Mouse (Mus musculus) cerebellum, adult 2 months (tissue): ENCODE measurements at regions not wholly inside any gene's neighbourhood (a gene's known extent, or its start where the extent isn't known, plus 50 kb on each side); places are given as distances from the start of the nearest gene placed in this dataset.

Source experiments
- CTCF ChIP-seq: fragments of 200-500 bp; IDR thresholded peaks from 2 replicates; pipeline ENCODE4 v1.5.1; 2011; ENCODE audit warnings: low read depth, mild to moderate bottlenecking, control low read depth, low read length, moderate library complexity, borderline replicate concordance; ENCODE audit not compliant: insufficient read depth
- POLR2A ChIP-seq: fragments of 200-500 bp; IDR thresholded peaks from 2 replicates; pipeline ENCODE4 v1.6.1; 2011; ENCODE audit warnings: low read length, control low read depth, borderline replicate concordance; ENCODE audit not compliant: insufficient read depth

DNA sequence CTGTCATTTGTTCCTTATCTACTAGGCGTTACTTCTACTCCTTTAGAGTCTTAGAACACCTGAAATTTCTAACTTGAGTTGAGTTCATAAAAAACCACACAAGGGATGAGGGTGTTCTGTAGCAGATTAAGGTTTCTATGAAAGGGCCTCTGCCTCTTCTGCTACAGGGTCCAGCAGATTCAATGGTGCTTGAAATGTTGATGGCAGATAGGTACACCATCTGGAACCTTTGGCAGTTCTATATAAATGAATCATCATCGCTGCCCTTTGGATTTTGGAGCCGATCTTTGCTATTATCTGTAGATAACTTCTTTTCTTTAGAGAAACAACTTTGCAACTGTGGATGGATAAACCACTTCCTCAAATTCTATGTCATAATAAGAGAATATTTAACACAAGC, 483.9 kb upstream of the Pappa start:
- no peak for TF ChIP-seq CTCF
- no peak for TF ChIP-seq POLR2A
